ENCODE assay signal across 10 mouse cellular contexts in the genomic region with DNA sequence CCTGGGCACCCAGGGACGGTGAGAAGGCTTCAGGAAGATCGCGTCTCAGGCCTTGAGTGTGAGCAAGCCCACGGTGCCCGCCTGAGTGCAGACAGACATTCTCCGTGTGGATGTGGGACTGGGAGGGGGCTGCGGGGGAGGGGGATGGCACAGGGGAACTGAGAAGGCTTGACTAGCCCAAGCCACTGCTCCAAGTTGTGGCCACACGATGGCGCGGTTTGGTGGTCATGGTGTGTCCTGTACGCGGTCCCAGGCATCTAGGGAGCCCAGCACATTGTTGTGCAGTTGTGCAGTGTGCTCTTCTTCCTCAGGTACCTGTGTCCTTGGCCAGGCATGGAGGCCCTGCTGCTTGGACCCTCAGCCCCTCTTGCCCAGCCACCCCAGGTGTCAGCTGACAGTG. TPM values are rescaled to one million over a fixed set of nuclear protein-coding genes. Genes with fewer than 3 reads are reported as not detected.
DNase-seq lines count a peak whose midpoint lies in the region; ATAC-seq and TF ChIP-seq lines count a peak whose summit lies in the region.
"Had no signal": no experiment of that assay in that cellular context is flagged by ENCODE, and none has a peak within 500 bp of the region (broad histone marks: within the 10 kb centered on the region; RNA-seq: fewer than 3 reads in every experiment).

No protein-coding gene starts in this region.

- no peak overlapping the region for H3K4me2 ChIP-seq in forebrain, embryonic 12.5 days
- no peak overlapping the region for H3K4me2 ChIP-seq in liver, embryonic 14.5 days (ENCODE audit: low read depth)
- H3K4me2 ChIP-seq in liver, embryonic 12.5 days: no peak overlapping the region
- H3K4me2 ChIP-seq in midbrain, embryonic 11.5 days: no peak overlapping the region

- no peak overlapping the region for H3K27ac ChIP-seq in forebrain, embryonic 10.5 days
- H3K27ac ChIP-seq in forebrain, embryonic 12.5 days: no peak overlapping the region
- H3K27ac ChIP-seq in liver, embryonic 14.5 days: no peak overlapping the region
- H3K27ac ChIP-seq in liver, embryonic 12.5 days: no peak overlapping the region
- H3K27ac ChIP-seq in midbrain, embryonic 11.5 days (ENCODE audit: low read depth, low read length): no peak overlapping the region
- H3K27ac ChIP-seq: heart, embryonic 10.5 days had no signal

- no peak for TF ChIP-seq EP300 in liver, embryonic 14.5 days (IDR thresholded peaks at IDR 0.05; ENCODE audit: low read depth)

- peaks cover 12% of the 10 kb centered on the region; the same call in 1 of the 2 replicates for H3K36me3 ChIP-seq in forebrain, embryonic 10.5 days (replicated peaks)
- H3K36me3 ChIP-seq in forebrain, embryonic 12.5 days (replicated peaks): peaks cover 10% of the 10 kb centered on the region; the same call in 1 of the 2 replicates
- no peaks in the 10 kb centered on the region for H3K36me3 ChIP-seq in liver, embryonic 14.5 days (replicated peaks; ENCODE audit: control insufficient read depth, insufficient read depth, low read depth)
- peaks cover 7% of the 10 kb centered on the region; the same call in 1 of the 2 replicates for H3K36me3 ChIP-seq in liver, embryonic 12.5 days
- no peaks in the 10 kb centered on the region for H3K36me3 ChIP-seq in midbrain, embryonic 11.5 days (ENCODE audit: control insufficient read depth, insufficient read depth, low read length)

- TF ChIP-seq CTCF in liver, embryonic 14.5 days (IDR thresholded peaks at IDR 0.05; ENCODE audit: low read depth): peak; percentile 46

- H3K27me3 ChIP-seq in forebrain, embryonic 10.5 days (ENCODE audit: poor library complexity, severe bottlenecking): peaks cover 25% of the 10 kb centered on the region
- H3K27me3 ChIP-seq in forebrain, embryonic 12.5 days: peaks cover 16% of the 10 kb centered on the region; the same call in 1 of the 2 replicates
- no peaks in the 10 kb centered on the region for H3K27me3 ChIP-seq in liver, embryonic 14.5 days (ENCODE audit: control insufficient read depth, insufficient read depth, low read length)
- H3K27me3 ChIP-seq in liver, embryonic 12.5 days (replicated peaks): no peaks in the 10 kb centered on the region
- no peaks in the 10 kb centered on the region for H3K27me3 ChIP-seq in midbrain, embryonic 11.5 days (ENCODE audit: control insufficient read depth, insufficient read depth, low read length)

- no peak for ATAC-seq in forebrain, embryonic 12.5 days (ENCODE audit: low FRiP score)
- ATAC-seq in liver, embryonic 14.5 days (ENCODE audit: insufficient read depth): no peak
- no peak for ATAC-seq in liver, embryonic 12.5 days
- ATAC-seq in midbrain, embryonic 11.5 days (ENCODE audit: low FRiP score): peak; percentile 65

- DNase-seq in forebrain, embryonic 10.5 days (ENCODE audit: extremely low spot score, low spot score): peak; percentile 38
- DNase-seq in liver, embryonic 14.5 days (ENCODE audit: low read depth in 3 of 3, low spot score in 3 of 3): no peak
- DNase-seq in embryo, embryonic 11 days: peak; percentile 66
- peak; percentile 92 for DNase-seq in midbrain, embryonic 11.5 days (ENCODE audit: low spot score, missing footprints)
- DNase-seq in urinary bladder, postnatal 25 days (ENCODE audit: low spot score): no peak
- no peak for DNase-seq in right cerebral cortex, postnatal 4 days
- DNase-seq: adrenal gland, adult 2 months had no signal

- H3K9ac ChIP-seq in forebrain, embryonic 12.5 days: no peak overlapping the region
- H3K9ac ChIP-seq in liver, embryonic 14.5 days (replicated peaks): no peak overlapping the region
- H3K9ac ChIP-seq in liver, embryonic 12.5 days: no peak overlapping the region
- H3K9ac ChIP-seq in midbrain, embryonic 11.5 days (ENCODE audit: low read length): no peak overlapping the region

- H3K9me3 ChIP-seq in forebrain, embryonic 10.5 days: no peaks in the 10 kb centered on the region
- H3K9me3 ChIP-seq in forebrain, embryonic 12.5 days: no peaks in the 10 kb centered on the region
- H3K9me3 ChIP-seq in liver, embryonic 14.5 days (ENCODE audit: control insufficient read depth, low read length): no peaks in the 10 kb centered on the region
- H3K9me3 ChIP-seq in liver, embryonic 12.5 days (replicated peaks): no peaks in the 10 kb centered on the region
- no peaks in the 10 kb centered on the region for H3K9me3 ChIP-seq in midbrain, embryonic 11.5 days (ENCODE audit: control insufficient read depth, low read length)
- H3K9me3 ChIP-seq: heart, embryonic 10.5 days had no signal

- no peak overlapping the region for H3K4me3 ChIP-seq in forebrain, embryonic 10.5 days
- H3K4me3 ChIP-seq in forebrain, embryonic 12.5 days (replicated peaks): no peak overlapping the region
- H3K4me3 ChIP-seq in liver, embryonic 14.5 days (ENCODE audit: insufficient read depth in 1 of 2, low read depth in 2 of 2, low read length in 2 of 2): no peak overlapping the region
- no peak overlapping the region for H3K4me3 ChIP-seq in liver, embryonic 12.5 days
- H3K4me3 ChIP-seq in midbrain, embryonic 11.5 days (ENCODE audit: low read depth, low read length): no peak overlapping the region
- H3K4me3 ChIP-seq: heart, embryonic 10.5 days had no signal

- 31% methylated on average over 12 of the region's 12 CpGs for WGBS in forebrain, embryonic 10.5 days
- 27% methylated on average over 12 of the region's 12 CpGs for WGBS in forebrain, embryonic 12.5 days
- 34% methylated on average over 12 of the region's 12 CpGs for WGBS in liver, embryonic 14.5 days (ENCODE audit: insufficient replicate concordance)
- WGBS in liver, embryonic 12.5 days (ENCODE audit: insufficient replicate concordance): 40% methylated on average over 12 of the region's 12 CpGs
- 30% methylated on average over 12 of the region's 12 CpGs for WGBS in midbrain, embryonic 11.5 days

- peaks cover 36% of the 10 kb centered on the region for H3K4me1 ChIP-seq in forebrain, embryonic 10.5 days
- peaks cover 11% of the 10 kb centered on the region; the same call in 1 of the 2 replicates for H3K4me1 ChIP-seq in forebrain, embryonic 12.5 days
- H3K4me1 ChIP-seq in liver, embryonic 14.5 days (replicated peaks; ENCODE audit: control insufficient read depth in 2 of 2, insufficient read depth in 2 of 2, low read length in 1 of 2): no peaks in the 10 kb centered on the region
- no peaks in the 10 kb centered on the region for H3K4me1 ChIP-seq in liver, embryonic 12.5 days
- peaks cover 9% of the 10 kb centered on the region for H3K4me1 ChIP-seq in midbrain, embryonic 11.5 days (ENCODE audit: control insufficient read depth, insufficient read depth, low read length)

RNA-seq across cellular contexts. Expression of a gene that starts 12.4 kb away (rescaled TPM):
- polyA plus RNA-seq in forebrain, embryonic 10.5 days (2016; fragmentation: Nextera tagmentation; extraction: Ambion mirVana): 0.15 TPM in 1 of 2 replicates, not detected in the other
- polyA plus RNA-seq in forebrain, embryonic 12.5 days (2016; fragmentation: Nextera tagmentation; extraction: Ambion mirVana): 0.62 and 0.64 TPM in 2 replicates
- 0.02 TPM in 2 replicates for polyA plus RNA-seq in liver, embryonic 14.5 days (2012; rRNA removed)
- polyA plus RNA-seq in liver, embryonic 14.5 days (2014; fragmentation: Nextera tagmentation; extraction: Ambion mirVana): 0.04 and 0.09 TPM in 2 replicates
- polyA plus RNA-seq in liver, embryonic 12.5 days (2016; fragmentation: Nextera tagmentation; extraction: Ambion mirVana): 0.05 and 0.06 TPM in 2 replicates
- polyA plus RNA-seq in midbrain, embryonic 11.5 days (2014; fragmentation: Nextera tagmentation; extraction: Ambion mirVana): 0.15 and 0.33 TPM in 2 replicates

RNA-seq across cellular contexts. Expression of a gene that starts 29.7 kb away (rescaled TPM):
- polyA plus RNA-seq in forebrain, embryonic 10.5 days (2016; fragmentation: Nextera tagmentation; extraction: Ambion mirVana): 76.8 and 79.6 TPM in 2 replicates
- 74.0 and 75.0 TPM in 2 replicates for polyA plus RNA-seq in forebrain, embryonic 12.5 days (2016; fragmentation: Nextera tagmentation; extraction: Ambion mirVana)
- 15.5 and 15.9 TPM in 2 replicates for polyA plus RNA-seq in liver, embryonic 14.5 days (2012; rRNA removed)
- polyA plus RNA-seq in liver, embryonic 14.5 days (2014; fragmentation: Nextera tagmentation; extraction: Ambion mirVana): 25.7 and 26.3 TPM in 2 replicates
- 33.4 and 33.8 TPM in 2 replicates for polyA plus RNA-seq in liver, embryonic 12.5 days (2016; fragmentation: Nextera tagmentation; extraction: Ambion mirVana)
- 74.5 and 85.5 TPM in 2 replicates for polyA plus RNA-seq in midbrain, embryonic 11.5 days (2014; fragmentation: Nextera tagmentation; extraction: Ambion mirVana)

RNA-seq across cellular contexts. Expression of a gene that starts 30.0 kb away (rescaled TPM):
- 648 and 652 TPM in 2 replicates for polyA plus RNA-seq in forebrain, embryonic 10.5 days (2016; fragmentation: Nextera tagmentation; extraction: Ambion mirVana)
- 510 and 566 TPM in 2 replicates for polyA plus RNA-seq in forebrain, embryonic 12.5 days (2016; fragmentation: Nextera tagmentation; extraction: Ambion mirVana)
- 481 and 569 TPM in 2 replicates for polyA plus RNA-seq in liver, embryonic 14.5 days (2012; rRNA removed)
- polyA plus RNA-seq in liver, embryonic 14.5 days (2014; fragmentation: Nextera tagmentation; extraction: Ambion mirVana): 728 and 747 TPM in 2 replicates
- 698 and 713 TPM in 2 replicates for polyA plus RNA-seq in liver, embryonic 12.5 days (2016; fragmentation: Nextera tagmentation; extraction: Ambion mirVana)
- polyA plus RNA-seq in midbrain, embryonic 11.5 days (2014; fragmentation: Nextera tagmentation; extraction: Ambion mirVana): 547 and 572 TPM in 2 replicates

Comparison
In these comparisons a context has a peak if more than half of its experiments do, and no peak if none do; other contexts are left out.
1. DNase-seq: peak in forebrain, embryonic 10.5 days (single experiment), embryo, embryonic 11 days (single experiment) and midbrain, embryonic 11.5 days (single experiment); none in liver, embryonic 14.5 days (0 of 3), urinary bladder, postnatal 25 days (single experiment) and right cerebral cortex, postnatal 4 days (single experiment).